Mouse (Mus musculus): ENCODE results near the gene Nab2. TPM values are rescaled to one million over a fixed set of nuclear protein-coding genes. Genes with fewer than 3 reads are reported as not detected.
"Not testable (repeated sequence)": the region's sequence is repeated elsewhere in the genome, so short reads cannot be mapped to it uniquely, and the experiment has no call there.

The Nab2 gene
- polyA plus RNA-seq, 2 experiments from 2014 or later, result 8.9 to 10.8 TPM

- no peak for ATAC-seq
Measured at GRCm38 (mm10) chr10:127674046-127674655, 5.8 kb upstream of the Nab2 start.

DNA sequence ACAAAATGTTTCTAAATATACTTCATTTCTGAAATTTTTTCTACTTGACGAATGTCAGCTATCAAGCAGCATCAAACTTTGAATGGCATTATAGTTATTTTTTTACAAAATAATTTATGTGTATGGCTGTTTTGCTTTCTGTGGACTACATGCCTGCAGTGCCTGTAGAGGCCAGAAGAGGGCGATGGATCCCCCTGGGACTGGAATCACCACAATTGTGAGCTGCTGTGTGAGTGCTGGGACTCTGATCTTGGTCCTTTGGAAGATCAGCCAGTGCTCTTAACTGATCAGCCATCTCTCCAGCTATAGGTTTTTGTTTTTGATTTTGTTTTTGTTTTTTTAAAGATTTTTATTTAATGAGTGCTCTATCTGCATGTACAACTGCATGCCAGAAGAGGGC lies 2.9 kb upstream of the Nab2 start:
- ATAC-seq, result no peak

DNA sequence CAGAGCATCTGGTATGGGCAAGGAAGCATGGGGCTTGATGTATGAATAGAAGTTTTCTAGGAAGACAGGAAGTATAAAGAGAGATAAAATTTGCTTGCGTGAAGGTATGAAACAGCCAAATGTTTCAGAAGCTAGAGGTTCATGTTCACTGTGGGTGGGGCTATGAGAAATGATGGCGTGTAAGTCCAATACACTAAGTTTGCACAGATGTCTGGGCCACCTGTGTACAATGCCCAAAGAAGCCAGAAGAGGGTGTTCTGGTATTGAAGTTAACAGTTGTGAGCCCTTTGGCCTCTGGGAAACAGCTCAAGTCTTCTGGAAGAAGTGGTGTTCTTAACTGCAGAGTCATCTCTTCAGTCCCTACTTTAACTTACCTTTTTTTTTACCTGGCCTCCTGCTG lies 1.8 kb upstream of the Nab2 start:
- ATAC-seq, result no peak

DNA sequence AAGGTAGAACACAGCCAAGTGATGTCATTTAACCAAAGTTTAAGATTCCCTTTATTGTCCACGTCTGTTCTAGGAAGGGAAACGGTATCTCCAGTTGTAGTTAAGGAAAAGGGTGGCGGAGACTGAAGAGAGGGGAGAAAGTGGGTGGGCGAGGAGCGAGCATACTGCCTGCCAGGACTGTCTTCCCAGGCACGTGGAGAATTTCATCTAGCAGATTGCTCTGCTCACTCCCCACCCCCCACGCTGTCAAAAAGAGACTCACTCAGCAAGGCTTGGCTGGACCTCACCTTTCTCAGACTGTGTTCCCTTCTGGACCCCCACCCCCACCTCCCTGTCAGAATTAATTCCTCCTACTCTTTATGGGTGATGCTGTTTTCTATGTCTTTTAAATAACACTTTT lies 802 bp upstream of the Nab2 start:
- no peak for ATAC-seq

DNA sequence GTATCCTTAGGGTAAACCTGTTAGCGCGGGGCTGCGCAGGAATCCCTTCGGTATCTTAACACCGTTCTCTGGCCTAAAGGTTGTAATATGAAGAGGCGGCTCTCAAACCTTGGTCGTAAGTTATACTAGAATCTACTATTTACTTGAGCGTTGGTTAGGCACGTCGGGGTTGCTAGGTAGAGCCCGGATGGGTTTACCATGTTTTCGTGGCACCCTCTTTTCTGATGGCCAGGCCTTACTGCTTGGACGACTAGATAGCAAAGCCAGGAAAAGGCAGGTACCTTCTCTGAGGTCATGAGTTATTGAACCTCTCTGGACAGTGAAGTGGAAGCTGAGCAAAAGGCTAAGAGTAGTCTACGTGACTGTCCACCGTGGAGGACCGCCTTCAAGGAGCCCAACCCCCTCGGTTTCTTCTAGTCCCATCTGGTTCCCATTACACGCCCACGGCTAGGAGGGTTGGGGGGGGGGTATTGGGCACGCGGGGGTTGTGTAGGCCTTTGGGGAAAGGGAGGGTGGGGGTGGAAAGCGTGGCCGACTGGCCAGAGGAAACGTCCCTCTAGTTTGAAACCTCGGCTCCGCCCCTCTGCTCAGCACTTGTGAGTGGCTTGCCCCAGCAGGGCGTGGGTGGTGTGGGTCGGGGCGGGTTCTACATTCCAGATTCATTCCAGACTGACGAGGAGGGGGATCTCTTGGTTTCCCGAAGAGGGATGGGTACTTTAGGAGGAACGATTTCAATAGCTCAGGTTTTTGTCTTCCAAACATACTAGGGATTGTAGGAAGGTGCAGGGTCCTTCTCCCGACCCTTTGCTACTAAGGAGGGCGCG lies 887 bp downstream of the Nab2 start:
- peak; percentile 42 for ATAC-seq

GRCm38 (mm10) chr10:127666501-127667268 lies 1.7 kb downstream of the Nab2 start, which contains the start of gene Nemp1:
Nemp1 (plus strand) TSS chr10:127666901.
- peak; percentile 40 for ATAC-seq

GRCm38 (mm10) chr10:127665366-127666181 lies 2.8 kb downstream of the Nab2 start:
- ATAC-seq, result no peak

DNA sequence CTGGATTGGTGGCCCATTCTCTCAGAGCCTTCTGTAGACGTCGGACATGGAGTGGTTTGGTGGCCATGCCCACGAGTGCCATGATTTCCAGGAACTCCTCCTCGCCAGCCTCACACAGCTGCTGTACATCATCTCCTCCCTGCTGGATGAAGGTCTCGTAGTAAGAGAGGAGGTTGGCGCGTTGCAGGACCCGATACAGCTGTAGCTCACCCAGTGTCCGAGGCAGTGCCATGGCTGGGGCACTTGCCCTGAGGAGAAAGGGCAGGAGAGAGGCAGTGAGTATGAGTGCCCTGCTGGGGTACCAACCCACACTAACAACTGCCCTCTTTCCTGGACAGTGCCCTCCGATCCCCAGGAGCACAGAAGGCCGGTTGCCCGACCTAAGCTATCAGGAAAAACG lies 3.5 kb downstream of the Nab2 start:
- no peak for ATAC-seq

DNA sequence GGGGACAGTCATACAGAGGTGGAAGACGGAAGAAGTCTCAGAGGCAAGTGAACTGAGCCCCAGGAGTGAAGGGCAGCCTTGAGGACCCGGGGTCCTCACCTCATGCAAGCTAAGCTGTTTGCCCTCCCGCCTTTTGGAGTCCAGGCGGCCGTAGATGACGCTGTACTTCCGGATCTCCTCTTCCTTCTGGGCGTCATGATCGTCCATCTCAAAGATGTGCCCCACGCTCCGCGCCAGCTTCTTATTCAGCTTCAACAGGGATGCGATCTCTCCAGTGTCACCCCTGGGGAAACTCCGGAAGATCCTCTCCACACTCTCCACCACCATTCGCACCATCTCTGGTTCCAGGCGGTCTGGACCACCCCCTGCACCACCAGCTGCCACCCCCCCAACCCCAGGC lies 4.2 kb downstream of the Nab2 start:
- no peak for ATAC-seq

DNA sequence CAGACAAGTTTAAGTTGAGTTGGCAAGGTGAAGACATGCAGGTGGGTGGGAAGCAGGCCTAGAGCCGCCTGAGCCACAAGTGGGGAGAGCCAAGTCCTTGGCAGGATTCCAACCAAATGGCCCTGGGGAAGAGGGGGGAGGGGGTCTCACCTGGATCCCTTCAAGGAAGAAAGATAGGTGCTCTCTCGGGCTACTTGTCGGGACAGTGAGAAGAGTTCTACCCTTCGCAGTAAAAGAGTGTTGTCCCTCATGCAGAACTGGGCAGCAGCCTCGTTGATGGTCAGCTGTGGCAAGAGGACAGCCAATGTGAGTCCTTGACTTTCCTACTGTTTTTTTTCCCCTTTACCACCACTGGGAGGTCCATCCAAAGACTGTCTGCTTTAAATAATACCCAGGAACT lies 4.8 kb downstream of the Nab2 start:
- ATAC-seq, result no peak

GRCm38 (mm10) chr10:127662666-127663253 lies 5.6 kb downstream of the Nab2 start:
- ATAC-seq, result no peak

DNA sequence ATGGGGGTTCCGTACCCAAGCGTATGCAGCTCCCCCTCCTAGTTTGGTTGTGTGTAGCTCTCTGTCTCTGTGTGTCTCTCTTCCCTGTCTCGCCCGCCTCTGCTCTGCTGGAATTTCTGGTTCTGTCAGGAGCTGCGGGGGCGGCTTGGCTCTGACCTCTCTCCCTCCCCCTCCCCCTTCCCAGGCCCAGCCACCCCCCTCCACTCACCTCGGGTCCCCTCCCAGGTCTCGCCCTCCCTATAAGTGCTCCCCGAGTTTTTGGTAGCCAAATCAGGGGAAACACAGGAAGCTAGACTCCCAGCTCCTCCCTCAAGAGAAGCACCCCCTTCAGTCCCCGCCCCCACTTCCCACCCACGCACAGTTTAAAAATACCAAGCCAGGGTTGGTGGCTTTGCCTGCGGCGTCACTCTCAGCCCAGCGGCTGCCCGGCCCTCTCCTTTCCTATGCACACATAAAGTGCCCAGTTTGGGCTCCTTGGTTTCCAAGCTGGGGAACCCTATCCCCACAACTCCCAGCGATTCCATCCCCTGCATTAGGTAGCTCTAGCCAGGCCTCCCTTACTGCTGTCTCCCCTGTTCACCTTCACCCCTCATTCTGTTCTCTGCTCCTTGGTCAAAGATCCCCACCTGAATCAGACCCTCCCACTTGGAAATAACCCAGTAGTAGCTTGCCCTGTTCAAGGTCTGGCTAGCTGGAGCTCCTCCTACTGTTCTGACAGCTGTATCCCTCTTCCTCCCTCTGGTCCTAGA lies 6.3 kb downstream of the Nab2 start:
- ATAC-seq, result peak; percentile 64

DNA sequence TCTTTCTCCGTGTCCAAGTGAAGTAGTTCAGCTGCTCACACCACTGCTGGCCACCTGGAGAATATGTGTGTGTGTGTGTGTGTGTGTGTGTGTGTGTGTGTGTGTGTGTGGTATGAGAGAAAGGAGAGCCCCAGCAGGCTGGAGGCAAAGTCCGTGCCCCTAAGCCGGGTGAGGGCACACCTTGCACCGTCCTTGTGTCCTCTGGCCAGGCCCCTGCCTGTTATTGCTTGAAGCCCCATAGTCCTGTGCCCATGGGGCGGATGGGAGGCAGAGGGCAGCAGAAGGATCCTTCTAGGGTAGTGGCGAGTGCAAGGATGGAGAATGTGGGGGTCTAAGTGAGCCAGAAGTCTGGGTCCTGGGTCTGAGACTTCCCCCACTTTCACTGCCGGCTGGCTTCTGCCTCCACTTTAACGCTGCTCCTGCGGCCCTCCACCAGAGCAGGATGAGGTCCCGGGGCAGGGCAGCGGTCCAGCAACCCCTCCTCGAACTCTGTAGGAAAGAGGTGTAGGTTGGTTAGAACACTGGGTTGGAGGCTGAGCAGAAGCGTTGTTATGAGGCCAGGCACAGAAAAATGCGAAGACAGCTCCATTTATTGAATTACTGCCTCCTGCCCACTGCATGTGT lies 7.0 kb downstream of the Nab2 start:
- ATAC-seq, result no peak

DNA sequence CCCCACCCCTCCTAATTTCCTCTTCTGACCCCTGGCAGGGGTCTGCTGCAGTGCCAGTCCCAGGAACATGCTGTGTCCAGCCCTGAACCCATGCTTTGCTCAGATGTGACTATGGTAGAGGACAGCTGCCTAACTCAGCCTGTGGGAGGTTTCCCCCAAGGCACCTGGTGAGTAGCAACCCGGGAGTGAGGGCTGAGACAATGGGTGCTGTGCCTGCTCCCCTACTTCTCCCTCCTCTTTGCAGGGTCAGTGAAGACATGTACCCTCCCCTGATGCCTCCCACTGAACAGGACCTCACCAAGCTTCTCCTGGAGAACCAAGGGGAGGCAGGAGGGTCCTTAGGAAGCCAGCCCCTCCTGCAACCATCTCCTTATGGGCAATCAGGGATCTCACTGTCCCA lies 8.8 kb downstream of the Nab2 start:
- ATAC-seq, result no peak

- ATAC-seq, result peak; percentile 42
Measured at GRCm38 (mm10) chr10:127658076-127658475, 10.3 kb downstream of the Nab2 start.

- not testable (repeated sequence) for ATAC-seq
Measured at GRCm38 (mm10) chr10:127657617-127658016, 10.8 kb downstream of the Nab2 start.

DNA sequence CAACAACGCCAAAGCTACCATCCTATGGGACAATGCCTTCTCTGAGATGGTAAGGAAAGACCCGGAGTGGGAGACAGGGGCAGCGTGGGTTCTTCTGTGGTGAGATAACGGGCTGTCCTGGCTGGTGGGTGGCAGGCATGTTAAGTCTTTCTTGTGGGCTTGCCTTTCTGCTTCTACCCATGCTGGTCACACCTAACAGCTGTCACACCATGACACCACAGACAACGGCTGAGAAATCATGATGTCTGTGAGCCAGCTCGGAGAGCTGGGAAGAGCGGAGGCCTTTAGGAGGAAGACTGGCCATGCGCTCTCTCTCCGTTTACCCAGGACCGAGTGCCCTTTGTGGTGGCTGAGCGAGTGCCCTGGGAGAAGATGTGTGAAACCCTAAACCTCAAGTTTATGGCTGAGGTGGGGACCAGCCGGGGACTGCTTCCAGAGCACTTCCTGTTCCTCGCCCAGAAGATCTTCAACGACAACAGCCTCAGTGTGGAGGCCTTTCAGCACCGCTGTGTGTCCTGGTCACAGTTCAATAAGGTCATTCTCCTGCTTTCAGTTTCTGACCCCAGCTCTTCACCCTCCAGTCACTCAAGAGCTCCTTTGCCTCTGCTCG lies 13.3 kb downstream of the Nab2 start:
- ATAC-seq, result no peak

GRCm38 (mm10) chr10:127652906-127653638 lies 15.3 kb downstream of the Nab2 start:
- no peak for ATAC-seq

GRCm38 (mm10) chr10:127645791-127646190 lies 22.6 kb downstream of the Nab2 start:
- no peak for ATAC-seq
